Mouse (Mus musculus): ENCODE measurements at regions not wholly inside any gene's neighbourhood (a gene's known extent, or its start where the extent isn't known, plus 50 kb on each side); places are given as distances from the start of the nearest gene placed in this dataset.

DNA sequence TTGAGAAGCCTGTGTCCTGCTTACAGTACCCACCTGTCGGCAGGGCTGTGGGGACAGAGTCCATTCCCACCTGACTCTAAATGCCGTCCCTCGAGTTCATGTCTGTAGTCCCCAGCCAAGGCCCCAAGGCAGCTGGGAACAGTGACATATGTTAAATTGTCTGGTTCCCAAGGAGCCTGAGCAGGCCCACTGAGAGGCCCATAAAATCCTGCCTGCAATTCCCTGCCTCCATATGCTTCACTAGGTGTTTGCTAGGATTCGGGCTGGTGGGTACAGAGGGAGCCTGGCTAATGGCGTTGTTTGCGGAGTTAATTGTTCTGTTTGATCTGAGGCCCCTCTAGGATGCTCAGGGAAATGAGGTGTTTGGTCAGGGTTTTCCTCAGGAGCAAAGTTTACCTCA, 258.8 kb upstream of the 9630041A04Rik start:
- Histone ChIP-seq H3K27me3 (ENCODE audit: control insufficient read depth, insufficient read depth, low read length) (no peaks in the 10 kb centered on the region), H3K4me3 (ENCODE audit: low read depth, low read length) (no peak overlapping the region), H3K4me2 (ENCODE audit: low read depth, low read length) (no peak overlapping the region), H3K27ac (ENCODE audit: low read depth) (no peak overlapping the region), H3K9ac (replicated peaks; ENCODE audit: low read depth, low read length) (no peak overlapping the region), H3K4me1 (ENCODE audit: control insufficient read depth, insufficient read depth) (no peaks in the 10 kb centered on the region), H3K36me3 (replicated peaks; ENCODE audit: control insufficient read depth, insufficient read depth, low read length) (no peaks in the 10 kb centered on the region), H3K9me3 (replicated peaks; ENCODE audit: control insufficient read depth, low read length) (no peaks in the 10 kb centered on the region)
- ATAC-seq (ENCODE audit: insufficient read depth, low read depth) (no peak), DNase-seq (ENCODE audit: low spot score) (no peak)
- no peak for TF ChIP-seq CTCF (IDR thresholded peaks at IDR 0.05; ENCODE audit: low read depth)
- TF ChIP-seq EP300 (IDR thresholded peaks at IDR 0.05; ENCODE audit: low read depth) = no peak
- WGBS = 73% methylated on average over 6 of the region's 6 CpGs

DNA sequence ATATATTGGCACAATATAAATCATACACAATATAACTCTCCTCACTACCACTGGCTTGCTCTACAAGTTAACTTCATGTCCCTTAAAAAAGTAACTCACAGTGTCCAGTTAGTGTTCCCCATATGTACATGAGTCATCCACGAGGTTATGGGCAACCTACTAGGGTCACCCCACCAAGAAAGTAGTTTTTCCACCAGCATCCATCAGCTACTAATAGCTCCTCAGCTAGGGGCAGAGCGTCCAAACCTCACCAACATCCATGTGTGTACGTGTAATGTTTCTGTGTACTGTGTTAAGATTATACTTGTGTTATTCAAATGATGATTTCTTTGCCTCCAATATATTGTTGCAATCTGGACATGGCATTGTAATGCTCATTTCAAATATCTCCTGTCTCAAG, 264.7 kb upstream of the 9630041A04Rik start:
- H3K4me3 ChIP-seq (ENCODE audit: low read depth, low read length) = no peak overlapping the region
- H3K4me2 ChIP-seq (ENCODE audit: low read depth, low read length) = no peak overlapping the region
- no peaks in the 10 kb centered on the region for H3K36me3 ChIP-seq (replicated peaks; ENCODE audit: control insufficient read depth, insufficient read depth, low read length)
- DNase-seq (ENCODE audit: low spot score) = no peak
- H3K9me3 ChIP-seq (replicated peaks; ENCODE audit: control insufficient read depth, low read length) = no peaks in the 10 kb centered on the region
- no peak overlapping the region for H3K9ac ChIP-seq (replicated peaks; ENCODE audit: low read depth, low read length)
- no peaks in the 10 kb centered on the region for H3K4me1 ChIP-seq (ENCODE audit: control insufficient read depth, insufficient read depth)
- no peak overlapping the region for H3K27ac ChIP-seq (ENCODE audit: low read depth)
- ATAC-seq (ENCODE audit: insufficient read depth, low read depth) = no peak
- H3K27me3 ChIP-seq (ENCODE audit: control insufficient read depth, insufficient read depth, low read length) = no peaks in the 10 kb centered on the region
- 81% methylated on average over 3 of the region's 3 CpGs for WGBS
- TF ChIP-seq EP300 (IDR thresholded peaks at IDR 0.05; ENCODE audit: low read depth) = no peak
- TF ChIP-seq CTCF (IDR thresholded peaks at IDR 0.05; ENCODE audit: low read depth) = no peak

DNA sequence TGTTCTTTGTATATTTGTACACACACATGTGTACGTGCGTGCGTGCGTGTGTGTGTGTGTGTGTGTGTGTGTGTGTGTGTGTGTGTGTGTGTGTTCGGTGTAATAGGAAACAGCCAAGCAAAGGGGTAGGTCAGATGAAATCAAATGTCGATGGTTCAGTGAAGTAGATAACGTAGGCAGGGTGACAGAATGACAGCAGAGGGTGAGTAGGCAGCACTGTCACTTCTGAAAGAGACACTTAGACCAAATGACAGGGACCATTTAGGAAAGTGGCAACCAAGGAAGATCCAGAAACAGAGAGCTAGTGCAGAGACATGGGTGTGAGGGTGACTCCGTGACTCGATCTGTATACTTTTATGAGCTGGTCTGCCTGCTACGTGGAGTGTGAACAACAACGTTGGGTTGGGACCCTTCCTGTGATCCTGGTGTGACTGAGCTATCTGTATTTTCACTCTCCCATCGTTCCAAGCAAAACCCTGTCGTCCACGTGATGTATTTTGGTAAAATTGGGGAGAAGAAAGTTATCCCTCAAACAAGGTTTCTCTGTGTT, 266.5 kb upstream of the 9630041A04Rik start:
- DNase-seq (ENCODE audit: low spot score) (no peak), ATAC-seq (ENCODE audit: insufficient read depth, low read depth) (no peak)
- no peaks in the 10 kb centered on the region for H3K4me1 ChIP-seq (ENCODE audit: control insufficient read depth, insufficient read depth)
- H3K4me2 ChIP-seq (ENCODE audit: low read depth, low read length) = no peak overlapping the region
- H3K27me3 ChIP-seq (ENCODE audit: control insufficient read depth, insufficient read depth, low read length) = no peaks in the 10 kb centered on the region
- no peak overlapping the region for H3K27ac ChIP-seq (ENCODE audit: low read depth)
- H3K9me3 ChIP-seq (replicated peaks; ENCODE audit: control insufficient read depth, low read length) = no peaks in the 10 kb centered on the region
- 66% methylated on average over 14 of the region's 14 CpGs for WGBS
- no peak overlapping the region for H3K9ac ChIP-seq (replicated peaks; ENCODE audit: low read depth, low read length)
- TF ChIP-seq EP300 (IDR thresholded peaks at IDR 0.05; ENCODE audit: low read depth) (no peak), CTCF (IDR thresholded peaks at IDR 0.05; ENCODE audit: low read depth) (no peak)
- no peak overlapping the region for H3K4me3 ChIP-seq (ENCODE audit: low read depth, low read length)
- no peaks in the 10 kb centered on the region for H3K36me3 ChIP-seq (replicated peaks; ENCODE audit: control insufficient read depth, insufficient read depth, low read length)

DNA sequence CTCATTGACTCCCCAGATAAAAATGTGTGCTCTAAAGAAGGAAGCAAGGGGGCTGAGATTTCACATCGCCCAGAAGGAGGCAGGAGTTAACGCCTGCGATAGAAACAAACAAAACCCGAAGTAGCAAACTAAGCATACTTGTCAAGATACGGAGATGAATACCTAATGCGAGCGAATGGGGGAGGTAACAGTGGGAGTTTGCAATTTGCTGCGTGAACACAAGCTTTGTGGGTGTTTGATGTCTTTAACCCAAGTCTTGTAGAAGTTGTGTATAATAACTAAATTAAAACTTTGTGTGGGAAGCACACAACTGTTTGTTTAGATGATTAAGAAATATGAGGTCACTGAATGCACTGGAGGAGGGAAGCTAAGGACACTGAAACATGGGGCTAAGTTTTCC, 269.0 kb upstream of the 9630041A04Rik start:
- no peaks in the 10 kb centered on the region for H3K9me3 ChIP-seq (replicated peaks; ENCODE audit: control insufficient read depth, low read length)
- no peaks in the 10 kb centered on the region for H3K27me3 ChIP-seq (ENCODE audit: control insufficient read depth, insufficient read depth, low read length)
- DNase-seq (ENCODE audit: low spot score) (no peak), ATAC-seq (ENCODE audit: insufficient read depth, low read depth) (no peak)
- no peak overlapping the region for H3K27ac ChIP-seq (ENCODE audit: low read depth)
- H3K9ac ChIP-seq (replicated peaks; ENCODE audit: low read depth, low read length) = no peak overlapping the region
- H3K4me2 ChIP-seq (ENCODE audit: low read depth, low read length) = no peak overlapping the region
- no peaks in the 10 kb centered on the region for H3K4me1 ChIP-seq (ENCODE audit: control insufficient read depth, insufficient read depth)
- no peak overlapping the region for H3K4me3 ChIP-seq (ENCODE audit: low read depth, low read length)
- TF ChIP-seq CTCF (IDR thresholded peaks at IDR 0.05; ENCODE audit: low read depth) (no peak), EP300 (IDR thresholded peaks at IDR 0.05; ENCODE audit: low read depth) (no peak)
- H3K36me3 ChIP-seq (replicated peaks; ENCODE audit: control insufficient read depth, insufficient read depth, low read length) = no peaks in the 10 kb centered on the region
- WGBS = 67% methylated on average over 8 of the region's 8 CpGs

DNA sequence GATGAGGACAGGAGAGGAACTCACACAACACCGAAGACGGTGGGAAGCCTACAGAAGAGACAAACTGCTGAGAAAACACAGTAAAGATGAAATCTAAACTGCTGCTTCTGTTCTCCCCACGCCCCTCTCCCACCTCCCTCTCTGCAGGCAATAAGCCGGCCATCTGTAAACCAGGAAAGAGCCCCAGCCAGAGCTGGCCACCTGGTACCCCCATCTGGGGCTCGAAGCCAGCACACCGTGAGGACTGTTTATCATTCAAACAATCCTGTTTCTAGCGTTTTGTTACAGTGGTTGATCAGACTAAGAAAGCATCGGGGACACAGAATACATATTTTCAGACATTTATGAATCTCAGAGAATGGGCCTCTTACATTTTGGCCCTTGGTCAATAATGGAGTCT, 270.0 kb upstream of the 9630041A04Rik start:
- no peaks in the 10 kb centered on the region for H3K9me3 ChIP-seq (replicated peaks; ENCODE audit: control insufficient read depth, low read length)
- ATAC-seq (ENCODE audit: insufficient read depth, low read depth) (no peak), DNase-seq (ENCODE audit: low spot score) (no peak)
- H3K9ac ChIP-seq (replicated peaks; ENCODE audit: low read depth, low read length) = no peak overlapping the region
- H3K4me2 ChIP-seq (ENCODE audit: low read depth, low read length) = no peak overlapping the region
- no peak overlapping the region for H3K27ac ChIP-seq (ENCODE audit: low read depth)
- TF ChIP-seq CTCF (IDR thresholded peaks at IDR 0.05; ENCODE audit: low read depth) (no peak), EP300 (IDR thresholded peaks at IDR 0.05; ENCODE audit: low read depth) (no peak)
- H3K27me3 ChIP-seq (ENCODE audit: control insufficient read depth, insufficient read depth, low read length) = no peaks in the 10 kb centered on the region
- 78% methylated on average over 8 of the region's 8 CpGs for WGBS
- no peaks in the 10 kb centered on the region for H3K36me3 ChIP-seq (replicated peaks; ENCODE audit: control insufficient read depth, insufficient read depth, low read length)
- H3K4me1 ChIP-seq (ENCODE audit: control insufficient read depth, insufficient read depth) = no peaks in the 10 kb centered on the region
- H3K4me3 ChIP-seq (ENCODE audit: low read depth, low read length) = no peak overlapping the region

DNA sequence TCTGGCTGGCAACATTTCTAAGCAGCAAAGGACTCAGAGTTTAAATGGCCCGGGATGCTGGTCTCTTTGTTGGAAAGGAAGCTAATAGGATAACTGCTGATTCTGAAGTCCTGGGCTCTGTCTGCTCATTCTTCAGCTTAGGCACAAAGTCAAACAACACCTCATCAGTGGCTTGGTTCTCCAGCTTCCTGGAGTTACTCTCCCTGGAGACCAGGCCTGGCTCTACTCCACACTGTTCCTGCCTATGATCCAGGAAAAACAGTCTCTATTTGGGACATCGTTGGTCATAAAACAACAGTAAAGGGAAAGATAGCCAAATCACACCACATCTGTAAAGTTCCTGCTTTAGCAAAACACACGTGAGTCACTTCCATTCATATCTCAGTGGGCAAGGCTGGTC, 271.3 kb upstream of the 9630041A04Rik start:
- H3K4me1 ChIP-seq (ENCODE audit: control insufficient read depth, insufficient read depth) = no peaks in the 10 kb centered on the region
- ATAC-seq (ENCODE audit: insufficient read depth, low read depth) = peak; percentile 58; the same call in 1 of the 2 replicates
- no peaks in the 10 kb centered on the region for H3K27me3 ChIP-seq (ENCODE audit: control insufficient read depth, insufficient read depth, low read length)
- peaks cover 4% of the 10 kb centered on the region; the same call in 1 of the 2 replicates for H3K9me3 ChIP-seq (replicated peaks; ENCODE audit: control insufficient read depth, low read length)
- H3K4me2 ChIP-seq (ENCODE audit: low read depth, low read length) = no peak overlapping the region
- no peak overlapping the region for H3K27ac ChIP-seq (ENCODE audit: low read depth)
- DNase-seq (ENCODE audit: low spot score) = no peak
- TF ChIP-seq EP300 (IDR thresholded peaks at IDR 0.05; ENCODE audit: low read depth) = no peak
- no peak for TF ChIP-seq CTCF (IDR thresholded peaks at IDR 0.05; ENCODE audit: low read depth)
- 49% methylated on average over 3 of the region's 3 CpGs for WGBS
- H3K36me3 ChIP-seq (replicated peaks; ENCODE audit: control insufficient read depth, insufficient read depth, low read length) = no peaks in the 10 kb centered on the region
- H3K4me3 ChIP-seq (ENCODE audit: low read depth, low read length) = no peak overlapping the region
- H3K9ac ChIP-seq (replicated peaks; ENCODE audit: low read depth, low read length) = no peak overlapping the region
